Mouse (Mus musculus): Measurements from ENCODE around the gene Aip. TPM values are rescaled to one million over a fixed set of nuclear protein-coding genes. Genes with fewer than 3 reads are reported as not detected.

Aip gene
- polyA plus RNA-seq, 1 experiment = 59.8 TPM

DNA sequence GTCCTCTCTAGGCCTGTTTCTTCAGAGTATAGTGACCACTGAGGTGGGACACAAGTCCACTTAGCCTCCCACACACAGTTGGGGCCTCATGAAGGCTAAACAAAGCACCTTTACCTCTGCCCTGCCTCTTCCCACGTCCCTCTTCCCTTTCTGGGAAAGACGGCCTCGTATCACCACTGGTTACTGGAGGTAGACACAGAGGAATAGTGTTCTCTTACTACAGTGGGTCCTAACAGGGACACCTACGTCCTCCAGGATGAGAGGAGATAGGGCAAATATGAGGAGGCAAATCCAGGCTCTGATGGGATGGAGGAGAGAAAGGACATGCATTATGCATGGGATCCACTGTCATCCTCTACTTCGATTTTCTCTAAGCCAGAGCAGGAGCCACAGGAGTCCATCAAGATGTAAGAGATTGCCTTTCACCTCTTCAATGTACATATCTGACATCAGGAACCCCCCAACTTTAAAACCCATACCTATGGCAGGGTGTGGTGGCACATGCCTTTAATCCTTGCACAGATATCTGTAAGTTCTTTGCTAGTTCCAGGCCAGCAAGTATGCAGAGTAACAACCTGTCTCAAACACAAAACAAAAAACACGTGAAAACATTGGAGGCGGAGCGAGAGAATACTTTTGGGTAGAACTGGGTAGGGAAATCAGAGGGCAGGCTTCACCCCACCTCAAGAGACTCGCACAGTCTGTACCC is 22.3 kb upstream of the Aip start:
- Histone ChIP-seq H3K4me3 (ENCODE audit: low read depth, low read length) (peak overlapping the region; percentile 94), H3K27ac (ENCODE audit: insufficient read depth, low read depth, low read length) (no peak overlapping the region), H3K27me3 (ENCODE audit: control insufficient read depth, insufficient read depth, low read length) (no peaks in the 10 kb centered on the region), H3K36me3 (ENCODE audit: control insufficient read depth, insufficient read depth, low read length) (peaks cover 31% of the 10 kb centered on the region), H3K4me1 (ENCODE audit: control insufficient read depth, insufficient read depth, insufficient read length, low read length) (peaks cover 12% of the 10 kb centered on the region)
- TF ChIP-seq POLR2A (IDR thresholded peaks at IDR 0.05; ENCODE audit: low read depth, low read length) = no peak
- no peak for TF ChIP-seq CTCF (IDR thresholded peaks at IDR 0.05; ENCODE audit: extremely low read depth, insufficient read length, insufficient replicate concordance, low read depth, low read length)
- WGBS = 40% methylated on average over 9 of the region's 9 CpGs

DNA sequence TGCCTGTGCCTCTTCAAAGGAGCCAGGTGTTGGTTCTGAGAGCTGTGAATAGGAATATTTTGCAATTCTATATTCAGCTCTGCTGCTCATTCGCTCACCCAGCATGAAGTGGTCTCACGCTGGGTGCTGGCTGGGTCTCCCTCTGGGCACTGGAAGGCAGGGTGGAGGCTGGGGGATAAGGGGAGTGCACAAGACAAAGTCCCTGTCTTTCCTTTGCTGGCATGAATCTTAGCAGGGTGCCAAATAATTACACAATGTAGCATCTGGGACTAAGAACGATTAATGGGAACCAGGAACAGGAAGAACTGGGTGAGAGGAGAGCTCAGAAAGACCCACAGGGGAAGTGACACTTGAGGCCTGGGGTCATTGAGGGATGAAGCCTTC is 21.4 kb upstream of the Aip start:
- no peak overlapping the region for H3K4me3 ChIP-seq (ENCODE audit: low read depth, low read length)
- H3K27ac ChIP-seq (ENCODE audit: insufficient read depth, low read depth, low read length) = peak overlapping the region; percentile 2; the same call in 1 of the 2 replicates
- H3K27me3 ChIP-seq (ENCODE audit: control insufficient read depth, insufficient read depth, low read length) = no peaks in the 10 kb centered on the region
- 77% methylated on average over 3 of the region's 3 CpGs for WGBS
- H3K36me3 ChIP-seq (ENCODE audit: control insufficient read depth, insufficient read depth, low read length) = peaks cover 22% of the 10 kb centered on the region
- peaks cover 12% of the 10 kb centered on the region for H3K4me1 ChIP-seq (ENCODE audit: control insufficient read depth, insufficient read depth, insufficient read length, low read length)
- TF ChIP-seq CTCF (IDR thresholded peaks at IDR 0.05; ENCODE audit: extremely low read depth, insufficient read length, insufficient replicate concordance, low read depth, low read length) (no peak), POLR2A (IDR thresholded peaks at IDR 0.05; ENCODE audit: low read depth, low read length) (no peak)

DNA sequence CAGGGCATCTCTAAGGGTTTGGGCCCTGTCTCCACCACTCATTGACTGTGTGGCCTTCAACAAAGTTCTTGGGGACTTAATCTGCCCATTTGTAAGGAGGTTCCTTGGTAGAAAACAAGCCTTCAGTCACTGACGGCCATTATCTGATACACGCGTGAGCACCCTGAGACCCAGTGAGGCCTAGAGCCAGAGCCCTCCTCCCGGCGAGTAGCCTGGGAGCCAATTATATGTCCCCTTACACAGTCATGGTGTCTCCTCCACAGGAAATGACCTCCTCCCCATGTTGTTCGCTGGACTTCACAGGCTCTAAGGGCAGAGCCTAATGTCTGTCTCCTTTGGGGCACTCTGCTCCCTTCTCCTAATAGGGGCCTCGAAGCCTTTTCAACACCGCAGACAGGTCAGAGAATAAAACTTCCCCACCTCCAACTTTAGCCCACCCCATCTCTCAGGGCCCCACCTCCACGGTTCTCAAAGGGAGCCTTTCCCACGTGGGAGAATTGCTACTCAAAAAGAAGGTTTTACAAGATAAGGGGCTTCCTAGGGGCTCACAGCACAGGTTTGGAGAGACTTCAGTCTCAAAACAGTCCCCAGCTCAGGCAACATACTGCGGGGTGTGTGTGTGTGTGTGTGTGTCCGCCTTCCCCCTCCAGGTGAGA is 20.8 kb upstream of the Aip start:
- Histone ChIP-seq H3K4me3 (ENCODE audit: low read depth, low read length) (no peak overlapping the region), H3K36me3 (ENCODE audit: control insufficient read depth, insufficient read depth, low read length) (peaks cover 18% of the 10 kb centered on the region), H3K4me1 (ENCODE audit: control insufficient read depth, insufficient read depth, insufficient read length, low read length) (peaks cover 12% of the 10 kb centered on the region), H3K27me3 (ENCODE audit: control insufficient read depth, insufficient read depth, low read length) (no peaks in the 10 kb centered on the region), H3K27ac (ENCODE audit: insufficient read depth, low read depth, low read length) (peak overlapping the region; percentile 2; the same call in 1 of the 2 replicates)
- 86% methylated on average over 12 of the region's 12 CpGs for WGBS
- TF ChIP-seq POLR2A (IDR thresholded peaks at IDR 0.05; ENCODE audit: low read depth, low read length) = no peak

DNA sequence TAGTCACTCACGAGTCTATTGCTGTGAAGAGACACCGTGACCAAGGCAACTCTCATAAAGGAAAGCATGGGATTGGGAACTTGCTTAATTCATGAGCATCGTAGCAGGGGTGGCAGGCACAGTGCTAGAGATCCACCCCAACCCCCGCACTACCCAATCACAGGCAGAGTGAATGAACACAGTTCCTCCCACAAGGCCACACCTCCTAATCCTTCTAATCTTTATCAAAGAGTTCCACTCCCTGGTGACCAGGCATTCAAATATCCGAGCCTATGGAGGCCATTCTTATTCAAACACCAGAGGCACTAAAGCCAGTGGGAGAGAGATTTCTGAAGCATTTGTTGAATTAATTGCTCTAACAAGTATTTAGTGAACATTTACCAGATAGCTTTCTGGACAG is 20.3 kb upstream of the Aip start:
- H3K36me3 ChIP-seq (ENCODE audit: control insufficient read depth, insufficient read depth, low read length) = peaks cover 12% of the 10 kb centered on the region
- no peak overlapping the region for H3K4me3 ChIP-seq (ENCODE audit: low read depth, low read length)
- H3K27ac ChIP-seq (ENCODE audit: insufficient read depth, low read depth, low read length) = no peak overlapping the region
- TF ChIP-seq CTCF (IDR thresholded peaks at IDR 0.05; ENCODE audit: extremely low read depth, insufficient read length, insufficient replicate concordance, low read depth, low read length) (no peak), POLR2A (IDR thresholded peaks at IDR 0.05; ENCODE audit: low read depth, low read length) (no peak)
- H3K4me1 ChIP-seq (ENCODE audit: control insufficient read depth, insufficient read depth, insufficient read length, low read length) = peaks cover 12% of the 10 kb centered on the region
- WGBS = 94% methylated on average over 5 of the region's 5 CpGs
- H3K27me3 ChIP-seq (ENCODE audit: control insufficient read depth, insufficient read depth, low read length) = no peaks in the 10 kb centered on the region

DNA sequence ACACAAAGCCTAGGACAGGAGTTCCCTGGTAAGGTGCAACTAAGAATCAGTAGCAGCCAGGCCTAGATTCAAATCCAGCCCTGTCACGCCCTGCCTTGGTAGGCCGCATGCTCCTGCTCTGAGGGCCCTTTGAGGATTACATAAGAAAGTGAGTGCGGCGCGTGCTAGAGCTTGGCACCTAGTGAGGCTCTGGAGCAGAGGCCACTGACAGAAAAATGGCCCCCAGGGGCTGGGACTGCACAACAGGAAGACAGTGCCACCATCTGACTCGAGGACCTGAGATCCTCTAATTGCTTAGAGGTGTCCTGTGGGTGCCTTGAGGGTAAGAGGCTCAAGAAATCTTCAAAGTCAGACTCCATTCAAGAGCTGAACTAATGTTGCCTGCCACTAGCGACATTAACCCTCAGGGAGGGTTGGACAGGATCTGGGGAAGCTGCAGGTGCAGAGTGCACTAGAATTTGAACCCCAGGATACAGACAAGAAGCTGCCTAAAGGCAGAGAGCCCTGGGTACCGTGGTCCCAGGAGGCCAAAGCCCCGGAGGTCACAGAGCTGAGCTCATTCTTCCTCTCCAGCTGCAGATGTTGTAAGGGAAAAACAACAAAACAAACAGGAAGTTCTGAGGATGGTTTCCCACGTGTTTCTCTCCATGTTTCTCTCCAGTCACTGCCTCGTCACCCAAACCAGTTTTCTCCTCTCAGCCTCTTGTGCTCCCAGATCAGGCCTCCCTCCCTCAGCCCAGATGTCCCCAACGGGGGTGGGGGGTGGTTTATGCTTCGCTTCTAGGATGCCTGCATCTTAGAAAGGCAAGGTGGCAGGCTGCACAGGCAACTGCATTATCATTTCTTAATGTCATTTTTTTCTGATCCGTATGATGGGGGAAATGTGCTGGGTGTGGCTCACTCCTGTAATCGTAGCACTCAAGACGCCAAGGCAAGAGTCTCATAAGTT is 19.2 kb upstream of the Aip start:
- TF ChIP-seq POLR2A (IDR thresholded peaks at IDR 0.05; ENCODE audit: low read depth, low read length) = no peak
- no peak for TF ChIP-seq CTCF (IDR thresholded peaks at IDR 0.05; ENCODE audit: extremely low read depth, insufficient read length, insufficient replicate concordance, low read depth, low read length)
- H3K4me1 ChIP-seq (ENCODE audit: control insufficient read depth, insufficient read depth, insufficient read length, low read length) = peaks cover 5% of the 10 kb centered on the region
- H3K27ac ChIP-seq (ENCODE audit: insufficient read depth, low read depth, low read length) = peak overlapping the region; percentile 1; the same call in 1 of the 2 replicates

DNA sequence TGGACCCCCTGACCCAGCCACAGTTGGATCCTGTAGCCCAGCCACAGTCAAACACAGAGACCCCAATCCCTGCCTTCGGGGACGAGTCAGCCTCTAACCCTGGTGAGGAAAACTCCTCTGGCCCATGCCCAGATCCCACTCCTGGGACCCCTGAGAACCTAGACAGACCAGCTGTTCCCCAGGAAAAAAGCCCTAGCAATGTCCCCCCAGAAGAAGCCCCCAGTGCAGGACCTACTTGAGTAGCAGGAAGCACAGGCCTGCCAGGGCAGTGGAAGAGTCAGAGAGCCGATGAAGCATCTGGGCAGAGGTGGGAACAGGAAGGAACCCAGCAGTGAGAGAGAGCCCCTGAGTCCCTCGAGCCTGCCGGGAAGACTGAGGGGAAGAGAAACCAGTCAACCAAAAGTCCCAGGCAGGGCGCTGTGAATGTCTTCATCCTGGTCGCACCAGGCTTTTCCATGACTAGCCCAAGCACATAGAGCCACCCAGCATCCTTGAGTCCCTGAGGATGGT is 18.2 kb upstream of the Aip start, which contains the start of gene Cabp4:
TSS of gene Cabp4 (minus strand) at position 275 of the 510 bp plus-strand sequence.
- peak within 1 kb of the TSS; percentile 1; the same call in 1 of the 2 replicates for H3K27ac ChIP-seq (ENCODE audit: insufficient read depth, low read depth, low read length)
- H3K4me1 ChIP-seq (ENCODE audit: control insufficient read depth, insufficient read depth, insufficient read length, low read length) = no peaks in the 10 kb centered on the region; the same call in 1 of the 2 replicates
- H3K4me3 ChIP-seq (ENCODE audit: low read depth, low read length) = 0 out of 2 replicates have a peak within 1 kb of the TSS, but pooled peaks have one; percentile 4
- WGBS = 80% methylated on average over 7 of the region's 7 CpGs
- H3K27me3 ChIP-seq (ENCODE audit: control insufficient read depth, insufficient read depth, low read length) = no peaks in the 10 kb centered on the region
- TF ChIP-seq CTCF (IDR thresholded peaks at IDR 0.05; ENCODE audit: extremely low read depth, insufficient read length, insufficient replicate concordance, low read depth, low read length) (no peak), POLR2A (IDR thresholded peaks at IDR 0.05; ENCODE audit: low read depth, low read length) (no peak)
- H3K36me3 ChIP-seq (ENCODE audit: control insufficient read depth, insufficient read depth, low read length) = no peaks in the 10 kb centered on the region

More for the DNA sequence above, 19.2 kb upstream of the Aip start:
- no peak overlapping the region for H3K4me3 ChIP-seq (ENCODE audit: low read depth, low read length)
- H3K27me3 ChIP-seq (ENCODE audit: control insufficient read depth, insufficient read depth, low read length) = no peaks in the 10 kb centered on the region
- 73% methylated on average over 16 of the region's 16 CpGs for WGBS
- peaks cover under 1% of the 10 kb centered on the region for H3K36me3 ChIP-seq (ENCODE audit: control insufficient read depth, insufficient read depth, low read length)
